Mouse (Mus musculus): ENCODE results near the gene Nav2. TPM values are rescaled to one million over a fixed set of nuclear protein-coding genes. Genes with fewer than 3 reads are reported as not detected.

The Nav2 gene
- polyA plus RNA-seq, 1 experiment from 2014 or later: 36.1 TPM

DNA sequence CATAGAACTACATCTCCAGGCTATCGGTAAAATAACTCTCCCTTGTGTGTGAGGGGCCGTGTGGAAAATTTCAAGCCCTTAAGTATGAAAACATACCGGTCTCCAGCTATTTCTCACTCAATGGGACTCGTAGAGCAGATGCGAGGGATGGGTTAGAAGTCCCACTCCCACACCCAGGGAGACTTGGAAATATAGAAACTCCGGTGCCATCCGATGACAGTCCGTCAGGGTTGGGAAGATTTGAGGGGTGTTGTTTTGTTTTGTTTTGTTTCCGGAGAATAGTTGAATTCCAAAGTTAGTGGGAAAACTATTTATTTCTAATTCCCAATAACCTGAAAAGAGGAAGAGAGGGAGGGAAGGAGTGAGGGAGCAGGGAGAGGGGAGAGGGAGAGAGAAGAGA lies 728.8 kb downstream of the Nav2 start:
- H3K4me3 ChIP-seq (ENCODE audit: low read depth, low read length): no peak overlapping the region
- H3K4me1 ChIP-seq (replicated peaks; ENCODE audit: control insufficient read depth, insufficient read depth, low read length): no peaks in the 10 kb centered on the region; the same call in 1 of the 2 replicates
- no peak for ATAC-seq (ENCODE audit: low FRiP score)
- DNase-seq (ENCODE audit: low spot score): peak; percentile 53
- H3K9me3 ChIP-seq (ENCODE audit: control insufficient read depth, low read length): no peaks in the 10 kb centered on the region
- no peak overlapping the region for H3K9ac ChIP-seq (ENCODE audit: low read depth, low read length)
- WGBS: under 1% methylated on average over 9 of the region's 9 CpGs
- H3K27me3 ChIP-seq (ENCODE audit: control insufficient read depth, insufficient read depth, low read length): peaks cover 92% of the 10 kb centered on the region
- no peak overlapping the region for H3K27ac ChIP-seq (ENCODE audit: low read depth, low read length)
- H3K36me3 ChIP-seq (ENCODE audit: control insufficient read depth, insufficient read depth, low read length): no peaks in the 10 kb centered on the region
- H3K4me2 ChIP-seq (replicated peaks; ENCODE audit: low read depth, low read length): no peak overlapping the region

DNA sequence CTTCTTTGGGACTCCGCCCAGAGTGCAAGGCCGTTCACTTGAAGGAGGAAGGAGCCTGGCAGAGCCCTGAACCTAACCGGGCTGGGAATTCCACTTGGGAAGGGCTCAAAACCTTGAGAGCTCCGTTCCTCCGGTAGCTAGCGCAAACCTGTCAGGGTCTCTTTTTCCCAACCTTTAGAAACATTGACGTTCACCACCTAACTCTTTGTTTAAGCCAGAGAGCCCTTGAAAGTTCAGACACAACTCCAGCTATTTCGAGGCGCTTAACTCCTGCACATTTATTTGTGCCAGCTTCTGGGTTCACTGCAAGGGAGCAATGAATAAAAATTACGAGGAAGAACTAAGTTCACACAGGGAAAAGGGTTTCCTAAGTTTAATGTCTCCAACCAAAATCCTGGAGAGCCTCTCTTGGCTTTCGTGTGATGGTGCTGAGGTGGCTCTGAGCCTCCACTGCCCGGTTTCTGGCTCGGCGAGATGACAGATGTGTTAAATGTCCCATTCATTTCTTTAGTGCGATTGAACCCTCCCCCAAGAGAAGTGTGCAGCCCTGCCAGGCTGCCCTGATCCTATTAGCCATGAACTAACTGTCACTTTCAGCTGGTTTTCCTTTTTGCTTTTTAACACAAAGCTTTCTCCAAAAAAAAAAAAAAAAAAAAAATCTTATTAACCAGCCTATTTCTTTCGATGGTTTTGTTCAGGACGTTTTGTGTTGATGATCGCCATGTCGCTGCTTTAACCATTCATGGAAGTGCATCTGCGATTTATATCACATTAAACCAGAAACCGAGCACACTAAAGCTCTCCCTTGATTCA lies 729.5 kb downstream of the Nav2 start:
- H3K27ac ChIP-seq (ENCODE audit: low read depth, low read length): no peak overlapping the region
- no peak overlapping the region for H3K9ac ChIP-seq (ENCODE audit: low read depth, low read length)
- H3K36me3 ChIP-seq (ENCODE audit: control insufficient read depth, insufficient read depth, low read length): no peaks in the 10 kb centered on the region
- H3K27me3 ChIP-seq (ENCODE audit: control insufficient read depth, insufficient read depth, low read length): peaks cover 92% of the 10 kb centered on the region
- no peak overlapping the region for H3K4me2 ChIP-seq (replicated peaks; ENCODE audit: low read depth, low read length)
- ATAC-seq (ENCODE audit: low FRiP score) (no peak), DNase-seq (ENCODE audit: low spot score) (peak; percentile 55)
- no peaks in the 10 kb centered on the region; the same call in 1 of the 2 replicates for H3K4me1 ChIP-seq (replicated peaks; ENCODE audit: control insufficient read depth, insufficient read depth, low read length)
- no peak overlapping the region for H3K4me3 ChIP-seq (ENCODE audit: low read depth, low read length)
- H3K9me3 ChIP-seq (ENCODE audit: control insufficient read depth, low read length): no peaks in the 10 kb centered on the region
- WGBS: under 1% methylated on average over 21 of the region's 21 CpGs

DNA sequence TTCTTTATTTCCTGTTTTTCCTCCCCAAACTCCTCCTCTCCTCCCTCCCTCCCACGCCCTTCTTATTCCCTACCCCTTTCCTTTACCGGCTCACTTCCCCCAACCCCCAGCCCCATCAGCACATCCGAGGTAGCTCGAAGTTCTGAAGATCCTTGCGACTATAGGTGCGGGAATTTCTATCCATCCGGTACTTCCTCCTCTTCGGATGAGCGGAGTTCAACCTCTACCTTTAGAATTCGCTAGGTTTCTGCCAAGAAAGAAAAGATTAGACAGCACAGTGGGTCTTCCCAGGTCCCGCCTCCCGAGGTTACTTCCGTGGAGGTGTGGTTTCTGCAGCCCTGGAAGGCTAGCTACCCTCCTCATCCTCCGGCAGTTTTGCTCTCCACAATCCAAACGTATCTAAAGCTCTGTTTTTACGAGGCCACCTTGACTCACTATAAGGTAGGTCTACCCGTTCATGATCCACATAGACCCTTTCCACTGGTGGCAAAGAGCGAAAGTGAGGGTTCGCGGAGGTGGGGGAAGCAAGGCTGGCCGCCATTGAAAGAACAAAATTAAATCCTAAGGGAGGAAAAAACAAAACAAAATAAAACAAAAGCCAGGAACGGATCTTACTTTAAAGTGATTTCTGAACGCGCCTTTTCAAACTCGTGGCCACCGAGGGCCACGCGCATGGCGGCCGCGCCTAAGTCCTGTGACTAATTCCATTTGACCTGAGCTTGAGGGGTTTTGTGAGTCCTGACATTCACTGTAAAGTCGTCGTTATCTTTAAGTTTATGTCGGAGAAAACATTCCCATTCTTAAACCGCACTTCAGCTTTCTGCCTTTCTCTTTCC lies 730.6 kb downstream of the Nav2 start:
- H3K36me3 ChIP-seq (ENCODE audit: control insufficient read depth, insufficient read depth, low read length): no peaks in the 10 kb centered on the region

DNA sequence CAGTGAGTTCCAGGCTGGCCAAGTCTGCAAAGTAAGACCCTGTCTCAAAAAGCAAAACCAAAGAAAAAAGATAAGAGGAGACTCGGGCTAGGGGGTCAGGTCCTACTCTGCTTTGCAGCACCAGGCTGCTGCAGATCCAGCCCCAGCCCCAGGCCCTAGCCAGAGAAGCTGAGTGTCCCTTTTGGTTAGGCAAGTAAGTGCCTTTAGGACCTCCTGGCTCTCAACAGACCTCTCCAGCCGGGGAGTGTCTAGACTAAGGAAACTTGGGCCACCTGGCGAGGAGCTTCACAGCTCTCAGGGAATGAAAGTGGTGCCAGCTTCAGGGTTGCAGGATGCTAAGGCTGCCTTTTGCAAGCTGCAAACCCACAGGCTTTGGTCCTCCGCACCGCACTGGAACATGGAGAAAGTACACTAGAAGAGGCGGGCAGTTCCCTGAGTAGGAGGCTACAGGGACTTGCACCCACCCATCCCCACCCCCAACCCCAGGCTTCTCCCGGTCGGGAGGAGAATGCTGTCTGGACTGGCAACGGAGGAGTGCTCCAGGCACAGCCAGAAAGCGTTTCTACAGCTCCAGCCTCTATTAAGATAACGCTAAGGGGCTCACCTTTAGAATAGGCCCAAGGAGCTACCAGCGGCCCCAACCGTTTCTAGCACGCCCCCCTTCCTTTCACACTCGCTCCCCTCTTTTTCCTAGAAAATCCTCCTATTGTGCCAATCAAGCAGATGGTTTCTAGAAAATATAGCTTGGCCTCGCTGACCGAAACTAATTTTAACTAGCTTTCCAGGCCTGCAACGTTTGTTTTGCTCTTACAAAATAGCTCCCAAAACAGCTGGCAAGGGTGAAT lies 731.6 kb downstream of the Nav2 start:
- Histone ChIP-seq H3K27me3 (ENCODE audit: control insufficient read depth, insufficient read depth, low read length) (peaks cover 92% of the 10 kb centered on the region), H3K9me3 (ENCODE audit: control insufficient read depth, low read length) (no peaks in the 10 kb centered on the region), H3K4me1 (replicated peaks; ENCODE audit: control insufficient read depth, insufficient read depth, low read length) (no peaks in the 10 kb centered on the region), H3K9ac (ENCODE audit: low read depth, low read length) (no peak overlapping the region), H3K27ac (ENCODE audit: low read depth, low read length) (no peak overlapping the region), H3K36me3 (ENCODE audit: control insufficient read depth, insufficient read depth, low read length) (no peaks in the 10 kb centered on the region), H3K4me3 (ENCODE audit: low read depth, low read length) (no peak overlapping the region), H3K4me2 (replicated peaks; ENCODE audit: low read depth, low read length) (no peak overlapping the region)
- WGBS: 5% methylated on average over 18 of the region's 18 CpGs
- ATAC-seq (ENCODE audit: low FRiP score): peak; percentile 10; the same call in 1 of the 2 replicates
- DNase-seq (ENCODE audit: low spot score): peak; percentile 50

More for the DNA sequence above, 730.6 kb downstream of the Nav2 start:
- Histone ChIP-seq H3K9ac (ENCODE audit: low read depth, low read length) (no peak overlapping the region), H3K4me2 (replicated peaks; ENCODE audit: low read depth, low read length) (no peak overlapping the region), H3K4me1 (replicated peaks; ENCODE audit: control insufficient read depth, insufficient read depth, low read length) (no peaks in the 10 kb centered on the region), H3K9me3 (ENCODE audit: control insufficient read depth, low read length) (no peaks in the 10 kb centered on the region), H3K27me3 (ENCODE audit: control insufficient read depth, insufficient read depth, low read length) (peaks cover 90% of the 10 kb centered on the region), H3K27ac (ENCODE audit: low read depth, low read length) (no peak overlapping the region), H3K4me3 (ENCODE audit: low read depth, low read length) (0 out of 2 replicates have a peak overlapping the region, but pooled peaks have one; percentile 9)
- ATAC-seq (ENCODE audit: low FRiP score) (no peak), DNase-seq (ENCODE audit: low spot score) (peak; percentile 50)
- WGBS: 1% methylated on average over 35 of the region's 35 CpGs

DNA sequence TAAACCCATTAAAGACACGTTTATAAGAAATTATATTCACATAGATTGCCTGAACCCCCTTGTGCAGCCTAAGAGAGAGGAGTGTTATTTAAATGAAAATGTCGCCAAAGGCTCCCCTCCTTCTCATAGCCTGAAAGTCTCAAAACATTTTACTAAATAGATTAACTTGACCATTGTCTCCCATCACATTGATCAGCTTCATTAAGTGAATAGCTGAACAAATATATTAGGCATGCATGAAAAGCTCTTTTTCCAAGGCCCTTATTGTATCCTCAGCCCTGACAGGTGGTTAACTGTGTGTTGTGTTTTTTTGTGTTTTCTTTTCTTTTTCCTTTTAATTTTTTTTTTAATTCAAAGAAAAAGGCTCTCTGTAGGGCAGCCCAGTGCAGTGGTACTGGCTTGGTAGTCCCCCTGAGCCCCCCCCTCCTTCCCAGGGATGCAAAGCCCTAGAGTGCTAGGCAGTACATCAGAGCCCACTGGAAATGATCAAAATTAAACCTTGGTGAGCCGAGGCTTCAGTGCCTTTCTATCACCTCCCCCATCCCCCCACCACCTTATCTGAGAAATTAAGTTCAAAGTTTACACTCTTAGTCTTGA lies 732.3 kb downstream of the Nav2 start:
- Histone ChIP-seq H3K27me3 (ENCODE audit: control insufficient read depth, insufficient read depth, low read length) (peaks cover 90% of the 10 kb centered on the region), H3K9ac (ENCODE audit: low read depth, low read length) (no peak overlapping the region), H3K36me3 (ENCODE audit: control insufficient read depth, insufficient read depth, low read length) (no peaks in the 10 kb centered on the region), H3K4me2 (replicated peaks; ENCODE audit: low read depth, low read length) (no peak overlapping the region), H3K4me3 (ENCODE audit: low read depth, low read length) (no peak overlapping the region), H3K27ac (ENCODE audit: low read depth, low read length) (no peak overlapping the region), H3K4me1 (replicated peaks; ENCODE audit: control insufficient read depth, insufficient read depth, low read length) (no peaks in the 10 kb centered on the region), H3K9me3 (ENCODE audit: control insufficient read depth, low read length) (no peaks in the 10 kb centered on the region; the same call in 1 of the 2 replicates)
- peak; percentile 29; the same call in 1 of the 2 replicates for ATAC-seq (ENCODE audit: low FRiP score)
- no peak for DNase-seq (ENCODE audit: low spot score)
- WGBS: 9% methylated on average over 3 of the region's 3 CpGs

Other genes starting within 250 kb of the Nav2 start
- gene Zdhhc13, start 119.7 kb upstream of the Nav2 start, polyA plus RNA-seq (2014; fragmentation: Nextera tagmentation; extraction: Ambion mirVana): 38.3 and 40.9 TPM in 2 replicates
- gene Csrp3, start 60.7 kb upstream of the Nav2 start, polyA plus RNA-seq (2014; fragmentation: Nextera tagmentation; extraction: Ambion mirVana): 0.70 TPM in 1 of 2 replicates, not detected in the other
- 12.9 and 17.1 TPM in 2 replicates for gene E2f8, start 27.1 kb upstream of the Nav2 start, polyA plus RNA-seq (2014; fragmentation: Nextera tagmentation; extraction: Ambion mirVana)

All from hindbrain, embryonic 11.5 days (tissue).